Mouse (Mus musculus): ENCODE measurements around the gene Nsun2. TPM values are rescaled to one million over a fixed set of nuclear protein-coding genes. Genes with fewer than 3 reads are reported as not detected.

Nsun2 gene
- 101 and 115 TPM in 2 replicates for polyA plus RNA-seq (2015; fragmentation: Nextera tagmentation; extraction: Ambion mirVana)

GRCm38 (mm10) chr13:69533405-69534333, at the start of gene Nsun2:
TSS of gene Nsun2 (plus strand) at chr13:69533746.
- no peaks in the 10 kb centered on the region for H3K9me3 ChIP-seq (ENCODE audit: control insufficient read depth, low read length)
- H3K36me3 ChIP-seq (ENCODE audit: control insufficient read depth, insufficient read depth, low read length), result no peaks in the 10 kb centered on the region
- H3K4me2 ChIP-seq (ENCODE audit: low read depth, low read length), result peak within 1 kb of the TSS; percentile 92
- peak within 1 kb of the TSS; percentile 94 for H3K27ac ChIP-seq (ENCODE audit: low read length)
- under 1% methylated on average over 121 of the region's 155 CpGs for WGBS
- peaks cover 33% of the 10 kb centered on the region for H3K4me1 ChIP-seq (ENCODE audit: control insufficient read depth, insufficient read depth, low read length)
- H3K27me3 ChIP-seq (replicated peaks; ENCODE audit: control insufficient read depth, insufficient read depth, low read length), result no peaks in the 10 kb centered on the region
- peak; percentile 43; the same call in 1 of the 2 replicates for ATAC-seq
- H3K9ac ChIP-seq (ENCODE audit: low read depth, low read length), result peak within 1 kb of the TSS; percentile 89
- peak within 1 kb of the TSS; percentile 92 for H3K4me3 ChIP-seq (ENCODE audit: low read length)

- H3K27me3 ChIP-seq (replicated peaks; ENCODE audit: control insufficient read depth, insufficient read depth, low read length), result peaks cover 33% of the 10 kb centered on the region
Measured at GRCm38 (mm10) chr13:69485326-69485725, 48.2 kb upstream of the Nsun2 start.

DNA sequence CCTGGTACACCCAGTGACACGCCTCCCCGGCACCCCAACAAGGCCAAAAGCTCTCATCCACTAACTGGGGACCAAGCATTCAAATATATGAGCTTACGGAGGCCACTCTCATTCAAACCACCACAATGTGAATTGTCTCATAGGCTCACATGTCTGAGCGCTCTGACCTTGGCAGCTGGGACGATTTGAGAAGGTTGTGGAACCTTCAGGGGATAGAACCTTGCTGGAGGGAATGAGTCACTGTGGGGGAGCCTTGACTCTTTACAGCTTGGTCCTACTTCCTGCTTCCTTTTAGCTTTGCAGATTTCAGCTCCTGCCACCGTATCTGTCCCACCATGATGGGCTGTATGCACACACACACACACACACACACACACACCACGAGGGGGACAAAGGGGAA, 47.7 kb upstream of the Nsun2 start:
- Histone ChIP-seq H3K27me3 (replicated peaks; ENCODE audit: control insufficient read depth, insufficient read depth, low read length) (peaks cover 31% of the 10 kb centered on the region), H3K9ac (ENCODE audit: low read depth, low read length) (no peak overlapping the region), H3K4me3 (ENCODE audit: low read length) (no peak overlapping the region), H3K36me3 (ENCODE audit: control insufficient read depth, insufficient read depth, low read length) (no peaks in the 10 kb centered on the region), H3K9me3 (ENCODE audit: control insufficient read depth, low read length) (no peaks in the 10 kb centered on the region), H3K27ac (ENCODE audit: low read length) (no peak overlapping the region), H3K4me1 (ENCODE audit: control insufficient read depth, insufficient read depth, low read length) (peaks cover 23% of the 10 kb centered on the region), H3K4me2 (ENCODE audit: low read depth, low read length) (no peak overlapping the region)
- ATAC-seq, result no peak
- 71% methylated on average over 7 of the region's 7 CpGs for WGBS

More at GRCm38 (mm10) chr13:69485326-69485725, 48.2 kb upstream of the Nsun2 start:
- ATAC-seq, result no peak
- H3K9me3 ChIP-seq (ENCODE audit: control insufficient read depth, low read length), result no peaks in the 10 kb centered on the region
- H3K4me1 ChIP-seq (ENCODE audit: control insufficient read depth, insufficient read depth, low read length), result peaks cover 25% of the 10 kb centered on the region
- H3K4me3 ChIP-seq (ENCODE audit: low read length), result no peak overlapping the region
- no peak overlapping the region for H3K27ac ChIP-seq (ENCODE audit: low read length)
- no peak overlapping the region for H3K9ac ChIP-seq (ENCODE audit: low read depth, low read length)
- no peaks in the 10 kb centered on the region for H3K36me3 ChIP-seq (ENCODE audit: control insufficient read depth, insufficient read depth, low read length)
- 14% methylated on average over 6 of the region's 6 CpGs for WGBS
- no peak overlapping the region for H3K4me2 ChIP-seq (ENCODE audit: low read depth, low read length)

GRCm38 (mm10) chr13:69487108-69487507, 46.4 kb upstream of the Nsun2 start:
- H3K27me3 ChIP-seq (replicated peaks; ENCODE audit: control insufficient read depth, insufficient read depth, low read length), result peaks cover 20% of the 10 kb centered on the region
- H3K4me2 ChIP-seq (ENCODE audit: low read depth, low read length), result no peak overlapping the region
- H3K9me3 ChIP-seq (ENCODE audit: control insufficient read depth, low read length), result no peaks in the 10 kb centered on the region
- peaks cover 11% of the 10 kb centered on the region for H3K4me1 ChIP-seq (ENCODE audit: control insufficient read depth, insufficient read depth, low read length)
- no peak for ATAC-seq
- H3K9ac ChIP-seq (ENCODE audit: low read depth, low read length), result no peak overlapping the region
- H3K4me3 ChIP-seq (ENCODE audit: low read length), result no peak overlapping the region
- H3K36me3 ChIP-seq (ENCODE audit: control insufficient read depth, insufficient read depth, low read length), result no peaks in the 10 kb centered on the region
- no peak overlapping the region for H3K27ac ChIP-seq (ENCODE audit: low read length)
- WGBS, result 85% methylated on average over 7 of the region's 7 CpGs

- WGBS, result 1% methylated on average over 26 of the region's 26 CpGs
- peak overlapping the region; percentile 39 for H3K9ac ChIP-seq (ENCODE audit: low read depth, low read length)
- ATAC-seq, result 0 out of 2 replicates have a peak, but pooled peaks have one; percentile 11
Measured at GRCm38 (mm10) chr13:69487611-69488275, 45.8 kb upstream of the Nsun2 start.

DNA sequence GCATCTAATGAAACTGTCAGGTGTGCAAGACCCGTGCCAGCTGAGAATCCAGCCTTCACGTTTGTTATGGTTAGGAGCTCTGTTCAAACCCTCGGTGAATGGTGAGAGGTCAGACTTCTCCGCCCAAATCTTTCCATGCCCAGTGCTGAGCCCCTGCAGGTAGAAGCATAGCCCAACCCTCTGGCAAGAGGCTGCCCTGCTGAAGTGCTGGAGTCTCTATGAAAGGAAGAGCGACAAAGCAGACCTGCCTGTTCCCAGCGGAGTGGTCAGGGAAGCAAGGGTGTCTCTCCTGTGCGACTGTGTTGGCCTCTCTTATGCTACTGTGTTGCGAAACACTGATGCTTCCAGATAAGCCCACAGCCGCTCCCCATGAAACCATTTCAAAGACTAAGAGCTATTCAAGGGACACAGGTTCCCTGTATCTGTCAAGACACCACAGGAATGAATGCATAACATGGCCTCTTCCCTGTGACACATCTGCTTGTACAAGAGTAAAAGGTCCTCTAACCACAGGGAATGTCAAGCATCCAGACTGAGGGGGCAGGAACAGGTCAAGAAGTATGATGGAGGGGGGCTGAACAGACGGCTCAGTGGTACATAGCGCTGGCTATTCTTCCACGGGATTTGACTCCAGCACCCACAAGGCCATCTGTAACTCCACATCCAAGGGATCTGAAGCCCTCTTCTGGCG, 44.8 kb upstream of the Nsun2 start:
- no peak overlapping the region for H3K9ac ChIP-seq (ENCODE audit: low read depth, low read length)
- peak overlapping the region; percentile 2; the same call in 1 of the 2 replicates for H3K4me2 ChIP-seq (ENCODE audit: low read depth, low read length)
- no peak overlapping the region for H3K4me3 ChIP-seq (ENCODE audit: low read length)
- WGBS, result 30% methylated on average over 13 of the region's 13 CpGs
- H3K4me1 ChIP-seq (ENCODE audit: control insufficient read depth, insufficient read depth, low read length), result peaks cover 11% of the 10 kb centered on the region; the same call in 1 of the 2 replicates
- H3K27ac ChIP-seq (ENCODE audit: low read length), result no peak overlapping the region
- peaks cover 12% of the 10 kb centered on the region for H3K27me3 ChIP-seq (replicated peaks; ENCODE audit: control insufficient read depth, insufficient read depth, low read length)
- peak; percentile 74 for ATAC-seq
- H3K36me3 ChIP-seq (ENCODE audit: control insufficient read depth, insufficient read depth, low read length), result no peaks in the 10 kb centered on the region
- no peaks in the 10 kb centered on the region for H3K9me3 ChIP-seq (ENCODE audit: control insufficient read depth, low read length)

More at GRCm38 (mm10) chr13:69487611-69488275, 45.8 kb upstream of the Nsun2 start:
- Histone ChIP-seq H3K27me3 (replicated peaks; ENCODE audit: control insufficient read depth, insufficient read depth, low read length) (peaks cover 17% of the 10 kb centered on the region), H3K9me3 (ENCODE audit: control insufficient read depth, low read length) (no peaks in the 10 kb centered on the region), H3K4me3 (ENCODE audit: low read length) (peak overlapping the region; percentile 30), H3K4me2 (ENCODE audit: low read depth, low read length) (peak overlapping the region; percentile 49), H3K36me3 (ENCODE audit: control insufficient read depth, insufficient read depth, low read length) (no peaks in the 10 kb centered on the region), H3K27ac (ENCODE audit: low read length) (no peak overlapping the region), H3K4me1 (ENCODE audit: control insufficient read depth, insufficient read depth, low read length) (peaks cover 11% of the 10 kb centered on the region; the same call in 1 of the 2 replicates)

DNA sequence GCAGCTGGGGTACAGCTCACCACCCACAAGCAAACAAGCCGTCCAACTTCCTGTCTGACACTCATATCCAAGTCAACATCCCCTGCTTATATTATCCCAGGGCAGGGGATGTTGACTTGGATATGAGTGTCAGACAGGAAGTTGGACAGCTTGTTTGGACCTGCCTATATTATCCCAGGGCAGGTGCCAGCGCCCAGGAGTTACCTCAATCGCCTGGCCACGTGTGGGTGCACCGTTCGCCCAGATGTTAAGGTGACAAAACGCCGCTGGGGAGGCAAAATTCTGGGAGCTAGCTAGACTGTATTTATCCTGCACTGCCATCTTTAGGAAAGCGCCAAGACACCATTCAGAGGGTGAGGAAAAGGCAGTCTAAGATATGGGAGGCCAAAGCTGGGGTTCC, 43.8 kb upstream of the Nsun2 start:
- no peak overlapping the region for H3K4me2 ChIP-seq (ENCODE audit: low read depth, low read length)
- H3K9ac ChIP-seq (ENCODE audit: low read depth, low read length), result no peak overlapping the region
- H3K36me3 ChIP-seq (ENCODE audit: control insufficient read depth, insufficient read depth, low read length), result no peaks in the 10 kb centered on the region
- 73% methylated on average over 9 of the region's 9 CpGs for WGBS
- H3K9me3 ChIP-seq (ENCODE audit: control insufficient read depth, low read length), result no peaks in the 10 kb centered on the region
- peaks cover 11% of the 10 kb centered on the region; the same call in 1 of the 2 replicates for H3K4me1 ChIP-seq (ENCODE audit: control insufficient read depth, insufficient read depth, low read length)
- H3K27me3 ChIP-seq (replicated peaks; ENCODE audit: control insufficient read depth, insufficient read depth, low read length), result peaks cover 9% of the 10 kb centered on the region
- H3K27ac ChIP-seq (ENCODE audit: low read length), result no peak overlapping the region
- no peak overlapping the region for H3K4me3 ChIP-seq (ENCODE audit: low read length)
- no peak for ATAC-seq

DNA sequence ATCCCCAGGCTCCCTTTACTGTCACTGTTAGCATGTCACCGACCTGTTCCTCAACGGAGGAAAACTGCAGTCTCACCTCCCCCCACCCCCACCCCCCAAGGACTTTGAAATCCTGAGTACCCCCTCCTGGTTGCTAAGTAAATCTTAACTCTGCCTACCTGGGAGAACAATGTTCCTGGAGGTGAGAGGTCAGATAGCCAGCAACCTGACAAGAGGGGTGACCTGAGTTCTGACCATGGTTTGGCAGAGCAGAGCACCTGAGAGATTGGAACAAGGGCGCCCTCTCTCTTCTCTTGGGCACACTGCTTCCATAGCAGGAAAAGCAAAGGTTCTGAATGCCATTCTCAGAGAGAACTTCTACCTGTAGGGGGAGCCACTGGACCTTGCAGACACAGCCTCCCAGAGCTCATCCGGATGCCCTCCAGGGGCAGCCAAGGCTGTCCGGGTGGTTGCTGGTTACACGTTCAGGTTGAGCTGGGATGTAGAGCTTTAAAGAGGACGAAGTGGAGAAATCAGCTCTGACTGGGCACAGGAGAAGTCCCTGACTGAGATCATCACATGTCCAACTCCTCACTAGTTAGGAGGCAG, 40.6 kb upstream of the Nsun2 start:
- 25% methylated on average over 7 of the region's 7 CpGs for WGBS
- H3K4me3 ChIP-seq (ENCODE audit: low read length), result no peak overlapping the region
- peak; percentile 47 for ATAC-seq
- no peak overlapping the region for H3K9ac ChIP-seq (ENCODE audit: low read depth, low read length)
- H3K27me3 ChIP-seq (replicated peaks; ENCODE audit: control insufficient read depth, insufficient read depth, low read length), result no peaks in the 10 kb centered on the region; the same call in 1 of the 2 replicates
- no peak overlapping the region for H3K4me2 ChIP-seq (ENCODE audit: low read depth, low read length)
- no peak overlapping the region for H3K27ac ChIP-seq (ENCODE audit: low read length)
- no peaks in the 10 kb centered on the region for H3K9me3 ChIP-seq (ENCODE audit: control insufficient read depth, low read length)
- H3K4me1 ChIP-seq (ENCODE audit: control insufficient read depth, insufficient read depth, low read length), result 0 out of 2 replicates have a peak, but pooled peaks cover 8% of the 10 kb centered on the region
- 0 out of 2 replicates have a peak, but pooled peaks cover 3% of the 10 kb centered on the region for H3K36me3 ChIP-seq (ENCODE audit: control insufficient read depth, insufficient read depth, low read length)
